Mouse (Mus musculus): ENCODE results near the gene Nabp2.

GRCm38 (mm10) chr10:128385902-128386301 lies 25.4 kb downstream of the Nabp2 start:
- TF ChIP-seq POLR2A (IDR thresholded peaks at IDR 0.05; ENCODE audit: low read depth, low read length) (no peak), CTCF (IDR thresholded peaks at IDR 0.05; ENCODE audit: borderline replicate concordance, insufficient read depth, low read length) (no peak)
